Mouse (Mus musculus): ENCODE measurements around the gene Dgki. TPM values are rescaled to one million over a fixed set of nuclear protein-coding genes. Genes with fewer than 3 reads are reported as not detected.

Gene Dgki
- polyA plus RNA-seq, 1 experiment from 2014 or later: 2.8 TPM

- H3K9ac ChIP-seq (ENCODE audit: low read length): no peak overlapping the region
- H3K27ac ChIP-seq (ENCODE audit: low read depth, low read length): no peak overlapping the region
- H3K36me3 ChIP-seq (ENCODE audit: control insufficient read depth, insufficient read depth, low read length): no peaks in the 10 kb centered on the region
- H3K4me3 ChIP-seq (ENCODE audit: low read depth, low read length): no peak overlapping the region
- ATAC-seq (ENCODE audit: insufficient read depth, low FRiP score, low TSS enrichment): no peak
- H3K9me3 ChIP-seq (ENCODE audit: control insufficient read depth, low read length): no peaks in the 10 kb centered on the region
- 42% methylated on average over 5 of the region's 5 CpGs for WGBS
- peaks cover 25% of the 10 kb centered on the region for H3K4me1 ChIP-seq (ENCODE audit: control insufficient read depth, insufficient read depth, low read length)
- H3K4me2 ChIP-seq (ENCODE audit: low read depth): no peak overlapping the region
- H3K27me3 ChIP-seq (ENCODE audit: control insufficient read depth, insufficient read depth, low read length): no peaks in the 10 kb centered on the region
- no peak for DNase-seq (ENCODE audit: low spot score)
These were observed 424.1 kb downstream of the Dgki start for GRCm38 (mm10) chr6:36875926-36876325.

GRCm38 (mm10) chr6:36872876-36873275, 427.1 kb downstream of the Dgki start:
- H3K9ac ChIP-seq (ENCODE audit: low read length): no peak overlapping the region
- no peaks in the 10 kb centered on the region for H3K36me3 ChIP-seq (ENCODE audit: control insufficient read depth, insufficient read depth, low read length)
- H3K27ac ChIP-seq (ENCODE audit: low read depth, low read length): no peak overlapping the region
- no peaks in the 10 kb centered on the region for H3K9me3 ChIP-seq (ENCODE audit: control insufficient read depth, low read length)
- 82% methylated on average over 3 of the region's 3 CpGs for WGBS
- ATAC-seq (ENCODE audit: insufficient read depth, low FRiP score, low TSS enrichment) (no peak), DNase-seq (ENCODE audit: low spot score) (no peak)
- peaks cover 19% of the 10 kb centered on the region; the same call in 1 of the 2 replicates for H3K4me1 ChIP-seq (ENCODE audit: control insufficient read depth, insufficient read depth, low read length)
- H3K27me3 ChIP-seq (ENCODE audit: control insufficient read depth, insufficient read depth, low read length): no peaks in the 10 kb centered on the region
- H3K4me3 ChIP-seq (ENCODE audit: low read depth, low read length): no peak overlapping the region
- H3K4me2 ChIP-seq (ENCODE audit: low read depth): no peak overlapping the region

DNA sequence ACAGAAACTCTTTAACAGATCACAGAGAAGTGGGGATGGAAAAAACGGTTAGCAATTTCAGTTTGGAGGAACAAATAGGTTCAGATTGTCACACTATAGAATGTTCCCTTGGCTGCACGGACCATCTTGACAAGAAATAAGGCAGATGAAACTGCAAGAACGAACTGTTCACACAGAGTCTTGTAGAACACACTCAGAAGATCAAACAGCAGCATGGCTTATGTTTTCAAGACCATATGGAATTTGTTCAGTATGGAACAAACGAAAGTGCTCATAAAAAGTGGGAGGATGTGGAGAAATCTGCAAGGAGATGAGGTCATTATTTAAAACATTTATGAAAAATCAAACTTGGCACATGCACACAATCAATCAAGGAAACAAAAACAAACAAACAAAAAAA, 431.8 kb downstream of the Dgki start:
- Histone ChIP-seq H3K4me3 (ENCODE audit: low read depth, low read length) (no peak overlapping the region), H3K9ac (ENCODE audit: low read length) (no peak overlapping the region), H3K4me2 (ENCODE audit: low read depth) (no peak overlapping the region), H3K36me3 (ENCODE audit: control insufficient read depth, insufficient read depth, low read length) (no peaks in the 10 kb centered on the region), H3K9me3 (ENCODE audit: control insufficient read depth, low read length) (no peaks in the 10 kb centered on the region), H3K27me3 (ENCODE audit: control insufficient read depth, insufficient read depth, low read length) (no peaks in the 10 kb centered on the region), H3K27ac (ENCODE audit: low read depth, low read length) (no peak overlapping the region), H3K4me1 (ENCODE audit: control insufficient read depth, insufficient read depth, low read length) (0 out of 2 replicates have a peak, but pooled peaks cover 4% of the 10 kb centered on the region)
- ATAC-seq (ENCODE audit: insufficient read depth, low FRiP score, low TSS enrichment): no peak
- DNase-seq (ENCODE audit: low spot score): no peak
- WGBS: 73% methylated on average over 4 of the region's 4 CpGs

- 43% methylated on average over 3 of the region's 3 CpGs for WGBS
- peak; percentile 78 for ATAC-seq (ENCODE audit: insufficient read depth, low FRiP score, low TSS enrichment)
- no peaks in the 10 kb centered on the region for H3K27me3 ChIP-seq (ENCODE audit: control insufficient read depth, insufficient read depth, low read length)
These were observed 441.5 kb downstream of the Dgki start for GRCm38 (mm10) chr6:36858258-36859041.

GRCm38 (mm10) chr6:36857627-36858257, 442.2 kb downstream of the Dgki start:
- Histone ChIP-seq H3K27me3 (ENCODE audit: control insufficient read depth, insufficient read depth, low read length) (no peaks in the 10 kb centered on the region), H3K9ac (ENCODE audit: low read length) (no peak overlapping the region), H3K4me1 (ENCODE audit: control insufficient read depth, insufficient read depth, low read length) (no peaks in the 10 kb centered on the region), H3K4me2 (ENCODE audit: low read depth) (no peak overlapping the region), H3K4me3 (ENCODE audit: low read depth, low read length) (no peak overlapping the region), H3K9me3 (ENCODE audit: control insufficient read depth, low read length) (no peaks in the 10 kb centered on the region), H3K36me3 (ENCODE audit: control insufficient read depth, insufficient read depth, low read length) (no peaks in the 10 kb centered on the region), H3K27ac (ENCODE audit: low read depth, low read length) (peak overlapping the region; percentile 72; the same call in 1 of the 2 replicates)
- peak; percentile 86 for ATAC-seq (ENCODE audit: insufficient read depth, low FRiP score, low TSS enrichment)
- DNase-seq (ENCODE audit: low spot score): peak; percentile 51
- 29% methylated on average over 6 of the region's 6 CpGs for WGBS

More at GRCm38 (mm10) chr6:36858258-36859041, 441.5 kb downstream of the Dgki start:
- Histone ChIP-seq H3K9me3 (ENCODE audit: control insufficient read depth, low read length) (no peaks in the 10 kb centered on the region), H3K4me2 (ENCODE audit: low read depth) (no peak overlapping the region), H3K36me3 (ENCODE audit: control insufficient read depth, insufficient read depth, low read length) (no peaks in the 10 kb centered on the region), H3K27ac (ENCODE audit: low read depth, low read length) (peak overlapping the region; percentile 72), H3K4me1 (ENCODE audit: control insufficient read depth, insufficient read depth, low read length) (no peaks in the 10 kb centered on the region), H3K9ac (ENCODE audit: low read length) (no peak overlapping the region), H3K4me3 (ENCODE audit: low read depth, low read length) (no peak overlapping the region)
- DNase-seq (ENCODE audit: low spot score): peak; percentile 65

GRCm38 (mm10) chr6:36850422-36851129, 449.4 kb downstream of the Dgki start:
- no peak overlapping the region for H3K4me2 ChIP-seq (ENCODE audit: low read depth)
- 77% methylated on average over 7 of the region's 7 CpGs for WGBS
- DNase-seq (ENCODE audit: low spot score) (peak; percentile 12), ATAC-seq (ENCODE audit: insufficient read depth, low FRiP score, low TSS enrichment) (peak; percentile 65; the same call in 1 of the 2 replicates)
- no peak overlapping the region for H3K9ac ChIP-seq (ENCODE audit: low read length)
- no peaks in the 10 kb centered on the region for H3K27me3 ChIP-seq (ENCODE audit: control insufficient read depth, insufficient read depth, low read length)
- no peaks in the 10 kb centered on the region for H3K9me3 ChIP-seq (ENCODE audit: control insufficient read depth, low read length)
- H3K4me3 ChIP-seq (ENCODE audit: low read depth, low read length): no peak overlapping the region
- no peaks in the 10 kb centered on the region for H3K36me3 ChIP-seq (ENCODE audit: control insufficient read depth, insufficient read depth, low read length)
- H3K27ac ChIP-seq (ENCODE audit: low read depth, low read length): no peak overlapping the region
- H3K4me1 ChIP-seq (ENCODE audit: control insufficient read depth, insufficient read depth, low read length): no peaks in the 10 kb centered on the region

- Histone ChIP-seq H3K36me3 (ENCODE audit: control insufficient read depth, insufficient read depth, low read length) (no peaks in the 10 kb centered on the region), H3K9ac (ENCODE audit: low read length) (no peak overlapping the region), H3K27ac (ENCODE audit: low read depth, low read length) (no peak overlapping the region), H3K27me3 (ENCODE audit: control insufficient read depth, insufficient read depth, low read length) (no peaks in the 10 kb centered on the region), H3K4me3 (ENCODE audit: low read depth, low read length) (no peak overlapping the region), H3K4me2 (ENCODE audit: low read depth) (no peak overlapping the region), H3K9me3 (ENCODE audit: control insufficient read depth, low read length) (no peaks in the 10 kb centered on the region), H3K4me1 (ENCODE audit: control insufficient read depth, insufficient read depth, low read length) (0 out of 2 replicates have a peak, but pooled peaks cover 2% of the 10 kb centered on the region)
- ATAC-seq (ENCODE audit: insufficient read depth, low FRiP score, low TSS enrichment) (no peak), DNase-seq (ENCODE audit: low spot score) (no peak)
- WGBS: 90% methylated on average over 1 of the region's 1 CpGs
These were observed 454.7 kb downstream of the Dgki start for GRCm38 (mm10) chr6:36845288-36845687.

DNA sequence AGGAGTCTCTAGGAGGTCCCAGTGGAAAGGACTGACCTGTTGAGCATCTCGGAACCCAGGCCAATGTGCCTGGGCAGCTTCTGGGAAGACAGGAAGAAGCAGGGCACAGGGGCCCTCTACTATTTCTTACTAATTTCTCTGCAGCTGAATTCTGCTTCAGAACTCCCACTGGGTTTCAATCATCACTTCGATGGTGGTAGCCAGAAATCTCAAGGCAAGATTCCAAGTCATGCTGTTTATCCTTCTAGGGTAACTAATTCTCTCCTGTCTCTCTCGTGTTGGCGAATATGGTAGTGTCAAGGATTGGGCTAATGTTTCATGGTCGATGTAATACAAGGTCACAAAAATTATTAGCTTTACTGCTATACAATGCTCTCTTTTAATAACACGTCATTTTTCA, 455.7 kb downstream of the Dgki start:
- WGBS: 72% methylated on average over 6 of the region's 6 CpGs
- Histone ChIP-seq H3K4me2 (ENCODE audit: low read depth) (no peak overlapping the region), H3K9me3 (ENCODE audit: control insufficient read depth, low read length) (no peaks in the 10 kb centered on the region), H3K9ac (ENCODE audit: low read length) (no peak overlapping the region), H3K27me3 (ENCODE audit: control insufficient read depth, insufficient read depth, low read length) (no peaks in the 10 kb centered on the region), H3K4me3 (ENCODE audit: low read depth, low read length) (no peak overlapping the region), H3K36me3 (ENCODE audit: control insufficient read depth, insufficient read depth, low read length) (no peaks in the 10 kb centered on the region), H3K27ac (ENCODE audit: low read depth, low read length) (no peak overlapping the region), H3K4me1 (ENCODE audit: control insufficient read depth, insufficient read depth, low read length) (0 out of 2 replicates have a peak, but pooled peaks cover 2% of the 10 kb centered on the region)
- ATAC-seq (ENCODE audit: insufficient read depth, low FRiP score, low TSS enrichment) (no peak), DNase-seq (ENCODE audit: low spot score) (no peak)

Data from neural tube, embryonic 11.5 days (tissue).